Mouse (Mus musculus): ENCODE measurements at regions not wholly inside any gene's neighbourhood (a gene's known extent, or its start where the extent isn't known, plus 50 kb on each side); places are given as distances from the start of the nearest gene placed in this dataset.
A peak's percentile ranks its signal among the peaks of the same experiment; 100 is the strongest.

- no peak for DNase-seq (ENCODE audit: low spot score in 2 of 2)
Measured at GRCm38 (mm10) chr4:124005626-124006315, 87.9 kb upstream of the 4930535I16Rik start.

- no peak for DNase-seq (ENCODE audit: low spot score in 2 of 2)
Measured at GRCm38 (mm10) chr4:124002760-124003159, 84.9 kb upstream of the 4930535I16Rik start.

GRCm38 (mm10) chr4:124002105-124002504 is 84.3 kb upstream of the 4930535I16Rik start:
- DNase-seq (ENCODE audit: low spot score in 2 of 2): no peak

- no peak for DNase-seq (ENCODE audit: low spot score in 2 of 2)
Measured at GRCm38 (mm10) chr4:123995815-123996214, 78.0 kb upstream of the 4930535I16Rik start.

GRCm38 (mm10) chr4:123991223-123991622 is 73.4 kb upstream of the 4930535I16Rik start:
- no peak for DNase-seq (ENCODE audit: low spot score in 2 of 2)

GRCm38 (mm10) chr4:123990293-123991185 is 72.7 kb upstream of the 4930535I16Rik start:
- DNase-seq (ENCODE audit: low spot score in 2 of 2): peak; percentile 23 to 36

Data from layer of hippocampus, postnatal 10 days (tissue).